Mouse (Mus musculus): ENCODE measurements at regions not wholly inside any gene's neighbourhood (a gene's known extent, or its start where the extent isn't known, plus 50 kb on each side); places are given as distances from the start of the nearest gene placed in this dataset.
A peak's percentile ranks its signal among the peaks of the same experiment; 100 is the strongest.
"Not testable (repeated sequence)": the region's sequence is repeated elsewhere in the genome, so short reads cannot be mapped to it uniquely, and the experiment has no call there.

DNA sequence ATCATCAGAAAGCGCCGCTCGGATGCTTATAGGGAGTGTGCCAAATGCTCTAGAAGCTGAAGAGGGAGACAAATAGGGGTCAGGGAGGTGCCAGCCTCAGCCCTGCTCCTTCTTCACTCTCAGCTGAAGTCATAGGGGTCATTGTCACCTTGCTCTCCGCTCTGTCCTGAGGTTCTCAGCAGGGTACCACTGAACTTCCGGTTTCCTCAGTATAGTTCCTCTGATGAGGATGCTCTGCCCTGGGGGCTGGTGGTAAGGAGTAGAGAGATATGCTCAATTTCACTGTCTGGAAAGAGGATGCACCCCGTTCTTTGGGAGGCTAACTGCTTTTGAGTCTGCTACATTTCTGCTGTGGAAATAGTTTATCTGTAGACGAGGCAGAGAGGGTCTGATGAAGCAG, 211.4 kb downstream of the Zfp619 start:
- DNase-seq, result no peak

DNA sequence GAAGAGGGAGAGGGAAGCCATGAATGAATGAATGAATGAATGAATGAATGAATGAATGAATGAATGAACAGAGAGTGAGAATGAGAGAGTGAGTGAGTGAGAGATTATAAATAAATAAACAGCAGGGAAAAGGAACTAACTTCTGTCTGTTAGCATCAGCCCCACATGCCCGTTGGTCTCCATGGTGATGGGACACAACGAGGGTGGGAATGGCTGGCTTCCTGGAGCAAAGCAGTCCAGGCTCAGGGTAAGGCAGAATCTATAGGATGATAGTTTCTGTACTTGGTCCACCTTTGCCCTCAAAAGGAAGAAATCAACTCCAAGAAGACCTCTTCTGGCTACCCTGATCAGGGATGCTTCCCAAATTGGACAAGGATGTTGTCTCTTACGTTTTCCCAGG, 212.2 kb downstream of the Zfp619 start:
- DNase-seq, result no peak

DNA sequence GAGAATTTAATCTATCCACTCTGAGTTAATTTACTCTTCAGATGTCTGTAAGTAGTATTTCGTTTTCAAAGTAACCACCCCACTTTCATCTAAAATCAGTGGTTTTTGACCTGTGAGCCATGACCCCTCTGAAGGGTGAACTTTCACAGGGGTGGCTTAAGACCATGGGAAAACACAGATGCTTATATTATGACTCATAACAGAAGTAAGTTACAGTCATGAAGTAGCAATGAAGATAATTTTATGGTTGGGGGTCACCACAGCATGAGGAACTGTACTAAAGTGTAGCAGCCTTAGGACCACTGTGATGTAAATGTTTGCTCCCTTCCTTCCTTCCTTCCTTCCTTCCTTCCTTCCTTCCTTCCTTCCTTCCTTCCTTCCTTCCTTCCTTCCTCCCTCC, 215.2 kb downstream of the Zfp619 start:
- no peak for DNase-seq

DNA sequence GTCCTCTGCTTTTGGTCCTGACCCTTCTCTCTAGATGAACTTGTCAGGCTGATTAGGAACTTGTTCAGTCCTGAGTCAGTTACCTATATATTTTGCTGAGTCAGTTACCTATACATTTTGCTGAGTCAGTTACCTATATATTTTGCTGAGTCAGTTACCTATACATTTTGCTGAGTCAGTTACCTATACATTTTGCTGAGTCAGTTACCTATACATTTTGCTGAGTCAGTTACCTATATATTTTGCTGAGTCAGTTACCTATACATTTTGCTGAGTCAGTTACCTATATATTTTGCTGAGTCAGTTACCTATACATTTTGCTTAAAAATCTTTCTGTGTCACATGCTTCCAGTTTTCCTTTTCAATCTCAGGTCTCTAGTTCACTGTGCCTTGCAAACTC, 230.8 kb downstream of the Zfp619 start:
- not testable (repeated sequence) for DNase-seq

DNA sequence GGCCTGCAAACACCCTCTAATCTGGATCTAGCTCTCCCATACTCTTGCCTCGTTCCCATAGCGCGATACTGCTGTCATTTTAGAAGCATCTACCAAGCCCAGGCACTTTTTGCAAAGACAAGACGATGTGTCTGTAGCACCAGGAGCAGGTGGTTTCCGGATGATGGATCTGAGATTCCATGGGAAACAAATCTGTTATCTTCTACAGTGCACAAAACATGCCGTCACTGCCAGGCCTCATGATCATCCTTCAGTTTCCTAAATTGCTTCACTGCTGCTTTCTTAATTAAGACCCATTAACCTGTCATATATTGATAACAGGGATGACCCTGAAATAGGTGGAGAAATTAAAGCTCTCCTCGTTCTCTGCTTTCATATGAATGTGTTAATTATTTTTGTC, 232.9 kb downstream of the Zfp619 start:
- no peak for DNase-seq

DNA sequence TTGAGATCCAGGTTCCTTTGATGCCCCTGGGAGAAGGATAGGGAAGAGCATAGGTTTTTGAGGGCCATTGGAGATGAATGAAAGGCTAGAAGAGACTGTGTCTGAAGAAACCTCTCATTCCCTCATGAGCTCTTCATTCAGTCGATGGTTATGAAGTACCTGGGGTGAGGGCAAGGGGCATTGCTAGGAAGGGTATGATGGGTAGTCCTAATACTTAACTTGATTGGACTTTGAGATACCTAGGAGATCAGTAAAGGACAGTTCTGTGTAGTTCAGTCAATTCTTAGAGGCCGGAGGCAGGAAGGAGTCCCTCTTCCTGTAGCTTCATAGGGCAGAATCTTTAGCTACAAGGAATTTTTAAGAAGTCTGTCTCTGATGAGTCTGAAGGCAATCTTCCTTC, 246.8 kb downstream of the Zfp619 start:
- DNase-seq, result no peak

DNA sequence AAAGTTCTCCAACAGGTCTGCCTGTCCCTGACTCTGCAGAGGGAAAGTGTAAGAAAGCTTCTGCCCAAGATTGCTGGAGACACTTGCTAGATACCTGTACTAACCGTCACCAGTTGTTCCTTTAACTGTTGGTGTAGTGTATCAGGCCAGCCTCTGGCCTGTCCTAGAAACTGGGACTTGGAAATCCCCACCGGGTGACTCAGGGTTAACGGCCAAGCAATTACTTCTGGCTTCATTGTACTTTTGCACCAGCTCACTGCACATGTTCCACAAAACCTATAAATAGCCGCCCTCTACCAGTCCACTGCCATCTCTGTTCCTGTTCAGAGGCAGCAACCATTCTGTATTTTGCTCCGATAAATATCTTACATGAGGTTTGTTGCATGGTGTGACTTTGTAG, 247.5 kb downstream of the Zfp619 start:
- no peak for DNase-seq

DNA sequence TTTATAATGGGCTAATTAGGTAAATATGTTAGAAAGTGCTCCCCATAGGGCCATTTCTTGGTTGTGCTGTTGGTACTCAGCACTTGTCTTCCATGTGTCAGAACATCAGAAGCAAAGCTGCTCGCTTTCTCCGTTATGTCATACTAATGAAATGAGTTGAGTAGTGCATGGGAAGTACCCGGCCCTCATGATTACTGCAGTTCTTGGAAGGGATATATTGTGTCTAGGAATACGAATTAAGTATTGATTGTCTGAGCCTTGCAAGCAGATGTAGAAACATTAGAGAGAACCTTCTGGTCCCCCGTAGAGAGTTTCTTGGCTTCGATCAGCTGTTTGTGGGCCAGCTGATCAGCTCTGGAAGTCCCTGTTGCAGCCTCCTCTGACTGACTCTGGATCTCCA, 255.7 kb downstream of the Zfp619 start:
- DNase-seq, result no peak

DNA sequence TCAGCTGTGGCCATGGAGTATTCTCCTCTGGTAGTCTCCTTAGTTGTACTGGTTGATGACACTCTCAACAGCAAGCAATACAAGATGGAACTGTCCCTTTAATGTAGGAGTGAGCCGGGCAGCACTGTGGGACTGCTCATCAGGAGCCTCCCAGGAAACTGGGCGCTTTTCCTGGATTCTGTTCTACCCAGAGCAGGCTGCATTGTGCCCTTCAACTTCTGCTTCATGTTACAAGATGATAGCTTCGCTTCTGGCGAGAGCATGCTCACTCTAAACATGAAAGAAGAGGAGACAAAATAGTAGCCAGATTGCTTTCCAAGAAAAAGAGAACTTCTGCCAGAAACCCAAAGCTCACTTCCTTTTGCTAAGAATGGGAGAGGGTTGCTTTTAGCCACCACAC, 271.8 kb downstream of the Zfp619 start:
- DNase-seq, result no peak

DNA sequence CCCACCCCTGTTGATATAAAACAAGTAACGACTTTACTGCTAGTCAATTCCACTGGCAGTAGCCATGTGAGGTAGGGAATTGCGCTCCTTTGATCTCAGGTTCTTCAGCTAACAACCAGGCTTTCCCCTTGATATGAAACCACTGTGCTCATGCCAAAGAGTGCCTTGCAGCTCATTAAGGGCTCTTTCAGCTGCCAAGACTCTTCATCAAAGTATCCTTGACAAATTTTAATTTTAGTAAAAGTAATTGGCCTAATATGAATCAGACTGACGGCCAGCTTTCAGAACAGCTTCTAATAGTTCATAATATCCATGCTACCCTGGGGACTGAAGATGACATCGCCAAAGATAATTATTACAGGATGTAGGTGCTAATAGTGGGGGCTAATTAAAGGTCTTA, 272.3 kb downstream of the Zfp619 start:
- no peak for DNase-seq

DNA sequence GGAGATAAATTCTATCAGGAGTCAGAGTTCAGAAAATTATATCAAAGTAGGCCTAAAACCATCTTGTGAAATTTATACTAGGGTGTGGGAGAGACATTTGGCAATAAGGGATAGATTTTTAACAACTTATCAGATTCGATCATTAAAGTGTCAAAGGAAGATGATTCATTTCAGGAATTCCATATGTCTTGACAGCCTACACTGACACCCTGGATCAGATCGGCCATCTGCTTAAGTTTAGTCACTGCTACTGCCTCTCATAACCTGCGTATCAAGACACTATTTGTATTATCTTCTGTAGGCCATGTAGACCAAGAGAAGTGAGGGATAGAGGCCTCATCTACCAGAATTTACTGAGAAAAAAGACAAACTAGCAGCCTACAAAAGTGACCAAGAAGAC, 277.2 kb downstream of the Zfp619 start:
- DNase-seq, result no peak

DNA sequence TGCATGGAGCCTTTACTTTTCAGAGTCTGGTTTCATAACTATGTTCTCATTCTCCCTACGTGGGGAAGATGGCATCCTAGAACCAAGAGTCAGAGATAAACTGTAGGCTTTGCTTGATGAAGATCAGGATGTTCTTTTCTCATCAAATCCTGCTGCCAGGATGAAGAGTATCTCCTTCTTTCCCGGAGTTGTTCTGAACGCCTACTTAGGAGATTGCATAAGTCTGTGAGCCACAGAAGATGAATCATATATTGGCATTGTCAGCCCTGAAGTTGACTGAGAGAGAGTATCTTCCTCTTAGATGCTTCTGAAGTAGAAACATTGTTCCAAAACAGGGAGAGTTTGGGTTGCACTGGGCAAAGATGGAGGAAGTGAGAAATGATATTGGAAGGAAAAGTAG, 286.7 kb downstream of the Zfp619 start:
- no peak for DNase-seq

DNA sequence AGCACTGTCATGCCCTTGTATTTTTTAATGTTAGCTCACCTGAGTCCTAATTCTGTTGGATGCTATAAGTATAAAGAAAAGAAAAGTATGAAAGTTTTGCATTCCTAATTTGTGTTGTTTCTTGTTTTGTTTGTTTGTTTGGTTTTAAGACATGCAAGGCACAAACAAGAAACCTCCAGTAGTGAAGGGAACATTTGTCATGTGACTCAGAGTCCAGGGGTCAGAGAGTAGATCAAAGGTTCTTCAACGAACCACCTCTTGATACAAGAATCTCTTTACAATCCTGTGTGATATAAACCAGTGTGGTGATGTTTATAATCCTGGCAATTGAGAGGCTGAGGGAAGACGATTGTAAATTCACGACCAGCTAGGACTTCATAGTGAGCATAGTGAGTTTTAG, 300.5 kb downstream of the Zfp619 start:
- no peak for DNase-seq

DNA sequence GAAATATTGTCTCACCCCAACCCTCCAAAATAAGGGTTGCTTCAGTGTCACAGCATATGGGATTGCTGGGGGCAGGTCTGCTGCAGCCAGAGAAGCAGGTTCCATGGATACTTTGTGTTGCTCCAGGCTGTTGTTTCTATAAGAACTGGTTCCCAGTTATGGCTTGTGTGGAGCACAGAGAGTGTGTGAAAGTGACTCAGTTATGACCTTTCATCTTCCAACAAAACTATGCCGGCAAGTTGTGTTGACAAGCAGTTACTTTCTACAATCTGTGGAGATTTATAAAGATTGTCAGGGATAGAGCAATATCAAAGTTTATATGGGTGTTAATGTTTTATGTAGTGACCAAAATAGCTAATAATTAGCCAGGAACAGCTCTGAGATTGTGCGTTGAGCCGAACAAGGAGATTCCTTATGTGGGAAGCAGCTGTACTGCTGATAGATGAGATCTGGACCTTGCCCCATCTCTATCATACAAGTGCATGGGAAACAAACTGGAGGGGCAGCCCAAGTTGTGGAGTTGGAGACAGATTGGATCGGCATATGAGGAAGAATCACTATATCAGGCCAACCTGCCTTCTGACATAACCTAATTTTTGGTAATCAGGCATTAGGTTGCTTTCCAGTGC, 305.1 kb downstream of the Zfp619 start:
- no peak for DNase-seq

DNA sequence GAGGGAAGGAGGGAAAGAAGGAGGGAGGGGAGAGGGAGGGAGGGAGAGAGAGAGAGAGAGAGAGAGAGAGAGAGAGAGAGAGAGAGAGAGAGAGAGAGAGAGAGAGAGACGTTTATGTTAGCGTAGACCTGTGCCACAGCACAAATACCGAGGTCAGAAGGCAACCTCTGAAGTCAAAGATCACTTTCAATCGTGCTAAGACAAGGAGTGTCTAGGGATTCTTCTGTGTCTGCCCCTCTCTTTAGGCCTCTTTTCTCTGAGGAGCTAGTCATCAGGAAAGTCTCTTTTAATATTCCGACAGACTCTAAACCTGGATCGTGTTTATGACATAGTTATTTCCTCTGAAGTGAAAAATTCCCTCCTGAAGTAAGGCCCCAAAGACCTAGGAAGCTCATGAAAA, 310.8 kb downstream of the Zfp619 start:
- DNase-seq, result no peak

DNA sequence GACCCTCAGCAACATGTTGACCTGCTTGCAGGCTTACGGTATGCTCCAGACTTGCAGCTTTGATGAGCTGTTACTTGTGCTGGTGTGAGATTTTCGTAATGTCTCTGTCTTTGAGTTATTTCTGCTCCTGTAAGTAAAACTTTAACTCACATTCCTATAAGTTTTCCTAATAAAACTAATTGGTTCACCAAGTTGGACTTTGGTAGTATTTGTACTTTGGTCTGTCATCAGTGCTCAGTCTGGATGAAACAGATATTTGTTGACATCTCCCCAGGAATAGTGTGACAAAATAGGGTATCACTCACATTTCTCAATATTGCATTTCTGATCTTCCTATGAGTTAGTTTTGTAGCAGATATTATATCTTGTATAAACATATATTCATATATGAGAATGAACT, 313.3 kb downstream of the Zfp619 start:
- DNase-seq, result no peak

DNA sequence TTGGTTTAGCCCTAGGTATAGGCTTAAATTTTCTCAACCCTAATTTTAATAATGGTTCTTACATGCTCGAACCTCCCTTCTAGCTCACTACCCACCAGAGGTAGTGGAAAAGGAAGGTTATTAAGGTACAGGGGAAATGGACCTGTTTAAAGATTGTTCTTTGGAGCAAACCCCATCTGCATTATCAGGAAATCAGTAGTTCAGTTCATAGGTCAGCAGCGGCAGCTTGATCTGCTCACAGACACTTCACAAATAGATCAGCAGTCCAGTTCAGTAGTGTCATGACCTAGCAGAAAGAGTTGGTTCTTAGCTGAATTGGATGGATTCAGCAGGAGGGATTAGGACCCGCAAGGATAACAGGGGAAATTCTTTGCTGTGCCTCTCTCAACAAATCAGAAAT, 324.4 kb downstream of the Zfp619 start:
- no peak for DNase-seq

DNA sequence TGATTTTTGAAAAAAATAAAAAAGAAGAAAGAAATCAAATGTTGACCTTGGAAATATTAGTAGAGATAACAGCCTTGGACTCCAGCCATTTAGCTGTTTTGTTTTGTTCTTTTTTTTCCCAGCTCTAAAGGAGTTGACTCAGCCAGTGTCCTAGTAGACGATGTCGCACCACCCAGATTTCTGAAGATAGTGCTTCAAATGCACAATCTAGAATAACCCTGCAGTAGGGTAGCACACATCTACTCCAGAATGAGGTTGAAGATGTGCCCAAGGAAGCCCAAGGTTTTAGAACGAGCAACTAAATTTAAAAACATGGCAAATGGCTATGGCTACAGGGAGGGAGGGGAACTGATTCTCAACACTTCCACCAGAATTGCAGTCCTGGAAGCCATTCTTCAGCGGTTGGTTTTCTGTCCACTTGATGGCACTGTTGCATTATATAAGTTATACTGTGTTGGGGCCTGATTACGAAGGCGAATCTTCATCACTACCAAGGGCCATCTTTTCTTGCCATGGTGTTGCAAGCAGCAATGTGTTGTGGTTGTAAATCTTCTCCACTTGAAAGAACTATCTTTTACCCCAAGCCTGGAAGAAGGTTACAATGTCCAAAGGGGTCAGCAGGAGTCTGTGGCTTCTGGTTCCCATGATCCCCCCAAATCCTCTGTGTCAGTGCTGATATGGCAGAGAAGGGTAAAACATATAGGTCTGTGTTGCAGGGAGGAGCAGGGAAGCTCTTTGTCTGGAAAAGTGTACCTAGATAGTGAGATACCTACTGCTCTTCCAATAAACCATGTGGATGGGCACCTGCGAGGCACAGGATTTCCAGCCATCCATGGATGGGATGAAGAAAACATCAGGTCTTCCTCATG, 330.6 kb downstream of the Zfp619 start:
- DNase-seq, result peak; percentile 14

DNA sequence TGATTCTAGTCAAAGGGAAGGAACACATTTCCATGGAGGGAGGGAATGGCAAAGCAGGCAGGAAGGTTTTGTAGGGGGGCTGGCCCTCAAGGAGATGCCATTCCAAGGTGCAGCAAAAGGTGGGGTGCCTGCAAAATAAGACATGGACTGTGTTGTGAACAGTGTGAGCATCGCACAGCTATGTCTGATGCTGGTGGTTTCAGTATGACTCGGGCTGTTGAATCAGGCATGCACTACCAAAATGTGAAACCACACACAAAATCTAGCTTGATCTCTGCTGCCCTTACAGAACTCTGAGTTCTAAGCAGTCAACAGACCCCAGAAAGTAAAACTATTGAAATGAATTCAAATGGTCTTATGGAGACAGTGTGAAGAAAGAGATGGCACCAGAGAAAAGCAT, 339.7 kb downstream of the Zfp619 start:
- no peak for DNase-seq

DNA sequence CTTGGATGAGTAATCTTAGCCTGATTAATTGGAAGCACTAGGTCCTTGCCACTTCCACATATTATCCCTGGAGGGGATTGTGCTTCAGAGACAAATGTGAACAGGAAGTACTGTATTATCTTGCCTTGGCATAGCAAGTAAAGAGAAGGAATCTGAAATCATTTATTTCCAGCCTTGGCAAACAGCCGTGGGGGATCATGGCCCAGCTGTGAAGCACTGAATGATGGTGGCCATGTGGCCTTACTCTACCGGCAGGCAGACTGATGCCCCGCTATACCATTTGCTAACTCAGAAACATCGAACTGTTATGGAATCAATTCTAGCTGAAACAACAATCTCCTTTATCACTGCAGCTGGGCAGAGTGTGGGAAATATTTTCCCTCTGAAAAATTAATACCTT, 345.3 kb downstream of the Zfp619 start:
- DNase-seq, result no peak

DNA sequence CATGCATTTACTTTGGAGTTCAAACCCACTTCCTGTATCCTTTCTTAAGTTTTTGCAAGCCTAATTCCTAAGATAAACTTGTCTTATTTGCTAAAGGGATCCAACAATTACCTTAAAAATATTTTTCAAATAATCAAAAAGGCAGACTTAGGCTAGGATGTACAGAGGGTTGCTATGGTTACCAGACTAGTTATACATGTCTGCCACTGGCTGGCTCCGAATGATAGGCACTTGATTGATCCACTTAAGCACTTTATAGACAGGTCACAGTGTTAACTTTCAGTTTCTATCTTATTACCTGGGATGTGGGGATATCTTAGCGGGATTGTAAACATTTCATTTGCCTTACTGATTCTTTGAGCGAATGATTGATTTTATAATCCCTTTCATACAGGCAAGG, 346.6 kb downstream of the Zfp619 start:
- no peak for DNase-seq

DNA sequence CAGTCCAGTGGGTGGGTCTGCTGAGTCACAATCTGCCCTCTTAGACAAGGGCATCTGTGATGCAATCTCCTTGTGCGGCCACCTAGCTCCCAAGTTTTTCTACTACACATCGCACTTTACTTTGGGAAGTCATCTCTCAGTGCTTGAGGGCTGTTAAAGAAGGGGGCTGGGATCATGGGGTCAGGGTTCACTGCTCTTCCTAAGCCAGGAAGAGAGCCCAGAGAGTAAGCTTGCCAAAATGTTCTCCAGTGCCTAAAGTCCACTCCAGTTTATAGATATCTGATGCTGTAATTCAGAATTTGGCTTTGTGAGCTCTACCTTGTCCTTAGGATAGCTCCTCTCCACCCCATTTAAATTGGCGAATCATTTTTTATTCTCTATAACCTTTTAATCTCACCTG, 347.2 kb downstream of the Zfp619 start:
- no peak for DNase-seq

DNA sequence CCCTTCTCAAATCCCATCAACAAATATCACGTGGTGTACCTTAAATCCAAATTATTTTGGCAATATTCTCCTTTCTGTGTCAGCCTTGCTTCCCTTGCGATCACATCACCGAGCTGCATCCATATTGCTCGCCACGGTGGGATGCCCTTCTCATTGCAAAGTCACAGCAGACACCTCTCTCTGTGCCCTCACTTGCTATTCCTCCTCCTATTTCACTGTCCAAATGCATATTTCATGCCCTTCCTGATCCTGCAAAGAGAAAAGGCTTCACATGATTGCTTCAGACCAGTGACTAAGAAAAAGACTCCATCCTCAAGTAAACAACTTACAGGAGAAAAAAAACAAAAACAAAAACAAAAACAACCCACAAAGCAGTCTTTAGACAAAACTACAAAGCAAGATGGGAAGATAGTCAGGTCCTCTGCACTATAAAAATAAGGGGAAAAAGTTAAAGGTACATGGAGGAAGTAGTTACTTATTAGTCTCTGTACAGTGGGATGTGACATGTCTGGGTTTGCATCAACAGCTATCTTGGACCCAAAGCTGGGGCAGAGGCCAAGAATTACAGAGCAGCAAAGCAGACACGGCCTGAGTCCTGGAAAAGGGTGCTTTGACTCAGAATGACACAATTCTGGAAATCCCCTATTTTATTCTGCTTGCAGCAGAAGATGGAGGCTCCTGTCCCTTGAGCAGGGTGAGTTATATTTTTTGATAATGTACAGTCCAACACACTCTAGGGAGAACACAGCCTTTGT, 349.3 kb downstream of the Zfp619 start:
- no peak for DNase-seq

DNA sequence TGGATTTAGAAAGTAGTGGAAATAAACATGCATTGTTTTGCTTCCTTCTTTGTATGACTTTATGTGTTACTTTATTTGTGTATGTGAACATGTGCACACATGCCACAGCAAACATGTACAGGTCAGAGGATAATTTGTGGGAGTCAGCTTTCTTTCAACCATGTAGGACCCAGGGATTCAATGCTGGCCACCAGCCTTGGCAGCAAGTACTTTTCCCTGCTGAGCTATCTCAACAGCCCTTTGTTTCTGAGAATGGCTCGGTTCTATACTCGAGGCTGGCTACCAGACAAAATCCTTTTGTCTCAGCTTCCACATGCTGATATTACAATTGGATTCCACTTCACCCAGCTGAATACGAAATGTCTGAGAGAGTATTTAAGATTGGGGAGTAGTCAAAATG, 349.9 kb downstream of the Zfp619 start:
- DNase-seq, result peak; percentile 2
